Comparison of ENCODE assay signal across 10 mouse cellular contexts in the genomic region with DNA sequence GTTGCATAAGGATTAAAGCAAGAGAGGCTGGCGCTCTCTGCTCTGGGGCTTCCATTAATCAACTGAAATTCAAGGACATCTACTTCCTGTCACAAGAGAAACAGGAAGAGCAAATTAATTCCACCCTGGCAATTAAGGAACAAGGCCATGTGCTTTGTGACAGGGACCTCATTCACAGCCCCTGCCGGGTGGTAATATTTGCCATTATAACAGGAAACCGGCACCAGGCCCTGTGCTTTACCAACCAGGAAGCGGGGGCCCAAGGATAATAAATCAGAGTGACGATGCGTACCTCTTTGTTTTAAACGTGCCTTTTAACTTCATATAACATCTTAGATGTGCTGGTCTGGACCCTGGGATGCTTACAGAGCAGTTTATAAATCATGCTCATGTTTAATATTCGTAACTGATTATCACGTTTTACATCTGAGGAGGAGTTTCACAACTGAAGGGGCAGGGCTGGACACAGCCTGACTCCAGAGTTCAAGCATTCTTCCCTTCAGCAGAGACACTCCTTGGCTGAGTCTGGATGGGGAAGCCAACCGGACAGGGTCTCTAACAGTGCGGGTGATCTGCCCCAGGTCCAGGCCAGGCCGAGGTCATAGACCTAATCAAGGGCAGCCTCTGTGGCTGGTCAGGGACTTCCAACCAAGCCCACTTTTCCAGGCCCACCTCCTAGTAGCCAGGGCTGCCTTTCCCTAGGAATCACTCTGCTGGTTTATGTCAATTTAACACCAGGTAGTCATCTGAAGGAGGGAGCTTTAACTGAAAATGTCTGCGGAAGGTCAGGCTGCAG. TPM values are rescaled to one million over a fixed set of nuclear protein-coding genes. Genes with fewer than 3 reads are reported as not detected.
A peak's percentile ranks its signal among the peaks of the same experiment; 100 is the strongest.
DNase-seq lines count a peak whose midpoint lies in the region; ATAC-seq lines count a peak whose summit lies in the region.
"Had no signal": no experiment of that assay in that cellular context is flagged by ENCODE, and none has a peak within 500 bp of the region (broad histone marks: within the 10 kb centered on the region; RNA-seq: fewer than 3 reads in every experiment).

No protein-coding gene starts in this region.

- no peaks in the 10 kb centered on the region for H3K27me3 ChIP-seq in hindbrain, embryonic 11.5 days (ENCODE audit: control insufficient read depth, insufficient read depth, low read length)
- H3K27me3 ChIP-seq in lung, embryonic 15.5 days, result no peaks in the 10 kb centered on the region; the same call in 1 of the 2 replicates

- no peak overlapping the region for H3K9ac ChIP-seq in hindbrain, embryonic 11.5 days (ENCODE audit: low read depth, low read length)
- H3K9ac ChIP-seq in lung, embryonic 15.5 days, result no peak overlapping the region

- no peak overlapping the region for H3K4me2 ChIP-seq in hindbrain, embryonic 11.5 days (replicated peaks; ENCODE audit: low read depth, low read length)
- H3K4me2 ChIP-seq in lung, embryonic 15.5 days, result no peak overlapping the region

- peak overlapping the region; percentile 56; the same call in 1 of the 2 replicates for H3K27ac ChIP-seq in hindbrain, embryonic 11.5 days (ENCODE audit: low read depth, low read length)
- H3K27ac ChIP-seq in lung, embryonic 15.5 days, result peak overlapping the region; percentile 60

- no peaks in the 10 kb centered on the region for H3K36me3 ChIP-seq in hindbrain, embryonic 11.5 days (ENCODE audit: control insufficient read depth, insufficient read depth, low read length)
- H3K36me3 ChIP-seq in lung, embryonic 15.5 days, result no peaks in the 10 kb centered on the region

- H3K9me3 ChIP-seq in hindbrain, embryonic 11.5 days (ENCODE audit: control insufficient read depth, low read length), result no peaks in the 10 kb centered on the region
- no peaks in the 10 kb centered on the region for H3K9me3 ChIP-seq in lung, embryonic 15.5 days

- WGBS in hindbrain, embryonic 11.5 days, result 52% methylated on average over 13 of the region's 13 CpGs
- WGBS in lung, embryonic 15.5 days, result 38% methylated on average over 13 of the region's 13 CpGs

- ATAC-seq in hindbrain, embryonic 11.5 days (ENCODE audit: low FRiP score), result peak; percentile 26; the same call in 1 of the 2 replicates
- peak; percentile 76 for ATAC-seq in lung, embryonic 15.5 days (ENCODE audit: borderline replicate concordance, extremely low read depth, low FRiP score, low TSS enrichment)

- DNase-seq in kidney, adult 18-20 months, result peak; percentile 16
- DNase-seq in kidney, adult 11 months, result no peak
- DNase-seq in hindbrain, embryonic 11.5 days (ENCODE audit: low spot score), result peak; percentile 27
- DNase-seq in retina, embryonic 14.5 days (ENCODE audit: low spot score), result peak; percentile 64
- no peak for DNase-seq in testis, postnatal 10 days (ENCODE audit: low spot score)
- DNase-seq in layer of hippocampus, postnatal 25 days (ENCODE audit: extremely low spot score in 1 of 2, low spot score in 1 of 2), result no peak
- DNase-seq in layer of hippocampus, postnatal 14 days (ENCODE audit: low spot score in 2 of 2), result no peak
- DNase-seq: thymus, postnatal 14 days had no signal

- H3K4me1 ChIP-seq in hindbrain, embryonic 11.5 days (replicated peaks; ENCODE audit: control insufficient read depth, insufficient read depth, low read length), result peaks cover 11% of the 10 kb centered on the region
- peaks cover 19% of the 10 kb centered on the region for H3K4me1 ChIP-seq in lung, embryonic 15.5 days

- no peak overlapping the region for H3K4me3 ChIP-seq in hindbrain, embryonic 11.5 days (ENCODE audit: low read depth, low read length)
- no peak overlapping the region for H3K4me3 ChIP-seq in lung, embryonic 15.5 days

RNA-seq across cellular contexts. Expression of a gene that starts 38.2 kb away (rescaled TPM):
- polyA plus RNA-seq in hindbrain, embryonic 11.5 days (2014; fragmentation: Nextera tagmentation; extraction: Ambion mirVana), result 387 and 390 TPM in 2 replicates
- 421 and 454 TPM in 2 replicates for polyA plus RNA-seq in lung, embryonic 15.5 days (2015; fragmentation: Nextera tagmentation; extraction: Ambion mirVana)
- total RNA-seq in layer of hippocampus, postnatal 25 days (2021), result 100 to 1,000 TPM; 200 to 222 TPM
- 100 to 1,000 TPM; 187 to 193 TPM for total RNA-seq in layer of hippocampus, postnatal 14 days (2021)

RNA-seq across cellular contexts. Expression of a gene that starts 38.9 kb away (rescaled TPM):
- polyA plus RNA-seq in hindbrain, embryonic 11.5 days (2014; fragmentation: Nextera tagmentation; extraction: Ambion mirVana), result 21.1 and 26.4 TPM in 2 replicates
- 24.0 and 34.3 TPM in 2 replicates for polyA plus RNA-seq in lung, embryonic 15.5 days (2015; fragmentation: Nextera tagmentation; extraction: Ambion mirVana)
- total RNA-seq in layer of hippocampus, postnatal 25 days (2021), result 10 to 100 TPM; 18.6 to 20.1 TPM
- total RNA-seq in layer of hippocampus, postnatal 14 days (2021), result 10 to 100 TPM; 19.6 to 21.1 TPM

RNA-seq across cellular contexts. Expression of a gene that starts 43.3 kb away (rescaled TPM):
- polyA plus RNA-seq in hindbrain, embryonic 11.5 days (2014; fragmentation: Nextera tagmentation; extraction: Ambion mirVana), result 0.13 and 0.20 TPM in 2 replicates
- polyA plus RNA-seq in lung, embryonic 15.5 days (2015; fragmentation: Nextera tagmentation; extraction: Ambion mirVana), result not detected in 2 replicates
- not detected for total RNA-seq in layer of hippocampus, postnatal 25 days (2021)
- total RNA-seq in layer of hippocampus, postnatal 14 days (2021), result not detected
- total RNA-seq: heart, adult 8-10 months had no signal

Comparison
In these comparisons a context has a peak if more than half of its experiments do, and no peak if none do; other contexts are left out.
1. DNase-seq: peak in kidney, adult 18-20 months (single experiment), hindbrain, embryonic 11.5 days (single experiment) and retina, embryonic 14.5 days (single experiment); none in kidney, adult 11 months (single experiment), testis, postnatal 10 days (single experiment), layer of hippocampus, postnatal 25 days (0 of 2) and layer of hippocampus, postnatal 14 days (0 of 2).